Mouse (Mus musculus) kidney, postnatal 14 days (tissue): ENCODE data around the gene Gm867.

Source experiments
- DNase-seq: peaks from one replicate; pipeline ENCODE4 v3.0.0; 2022; ENCODE audit warnings: mixed read lengths

Gene Gm867

DNA sequence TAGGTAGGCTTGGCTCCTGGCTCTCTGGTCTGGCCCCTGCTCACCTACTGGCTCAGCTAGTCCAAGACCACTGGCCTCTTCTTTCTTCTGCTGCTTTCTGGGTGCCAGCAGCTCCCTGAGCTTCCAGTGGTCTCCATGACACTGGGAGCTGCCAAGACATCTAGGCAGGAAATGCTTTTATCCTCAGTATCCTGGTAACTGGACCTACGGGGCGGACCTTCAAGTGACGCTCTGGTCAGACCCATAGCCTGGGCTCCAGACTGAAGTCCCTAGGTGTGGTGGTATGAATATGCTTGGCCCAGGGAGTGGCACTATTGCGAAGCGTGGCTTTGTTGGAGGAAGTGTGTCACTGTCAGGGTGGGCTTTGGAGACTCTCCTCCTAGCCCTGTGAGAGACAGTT is at the start of gene Gm867:
Gene Gm867 (minus strand): TSS at position 153 of the 400 bp plus-strand sequence.
- DNase-seq = peak; percentile 35

GRCm38 (mm10) chr10:75979432-75979831 is 39.0 kb upstream of the Gm867 start:
- no peak for DNase-seq

- no peak for DNase-seq
These were observed 38.3 kb upstream of the Gm867 start for GRCm38 (mm10) chr10:75978835-75979157.

DNA sequence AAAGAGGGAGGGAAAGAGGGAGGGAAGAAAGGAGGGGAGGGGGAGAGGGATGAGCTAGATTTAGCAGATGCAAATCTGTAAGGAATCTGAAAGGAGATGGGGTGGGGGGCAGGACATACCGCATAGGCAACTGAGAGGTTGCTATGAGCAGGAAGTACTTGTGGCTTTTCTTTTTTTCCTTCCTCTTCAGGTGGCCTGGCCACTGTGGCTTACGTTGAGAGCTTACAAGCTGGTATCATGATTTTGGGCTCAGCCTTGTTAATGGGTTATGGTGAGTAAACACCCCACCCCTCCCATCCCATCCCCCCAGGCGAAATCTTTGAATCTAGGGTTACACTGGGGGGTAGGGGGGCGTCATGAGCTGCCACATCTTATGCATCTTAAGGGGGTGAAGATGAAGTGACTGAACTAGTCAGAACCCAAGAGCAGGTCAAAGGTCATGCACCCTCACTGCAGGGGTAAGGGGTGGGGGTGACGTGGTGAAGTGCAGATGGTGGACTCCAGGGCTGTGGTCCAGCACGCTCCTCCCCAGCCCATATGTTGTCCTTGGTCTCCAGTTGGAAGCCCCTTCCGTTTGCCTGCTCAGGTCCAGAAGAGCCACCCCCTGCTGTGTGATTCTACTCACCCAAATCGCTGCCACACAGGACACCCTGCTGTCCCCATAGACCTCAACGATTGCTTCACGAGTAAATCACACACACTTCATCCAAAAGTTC is 37.8 kb upstream of the Gm867 start:
- no peak for DNase-seq

GRCm38 (mm10) chr10:75975216-75975615 is 34.7 kb upstream of the Gm867 start:
- DNase-seq = peak; percentile 8

DNA sequence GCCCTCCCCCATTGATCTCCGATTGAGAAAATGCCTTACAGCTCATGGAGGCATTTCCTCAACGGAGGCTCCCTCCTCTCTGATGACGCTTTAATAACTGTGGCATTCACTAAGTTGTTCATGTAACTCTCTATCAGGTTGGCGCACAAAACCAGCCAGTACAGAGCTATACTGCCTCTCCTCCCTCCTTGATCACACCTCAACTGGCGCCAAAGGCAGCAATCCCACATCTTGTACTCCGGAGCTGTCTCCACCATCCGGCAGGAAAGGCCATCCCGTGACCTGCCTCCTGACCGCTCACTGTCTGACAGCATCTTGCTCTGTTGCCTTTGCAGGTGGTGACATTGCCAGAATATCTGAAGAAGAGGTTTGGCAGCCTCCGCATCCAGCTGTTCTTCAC is 33.4 kb upstream of the Gm867 start:
- no peak for DNase-seq

DNA sequence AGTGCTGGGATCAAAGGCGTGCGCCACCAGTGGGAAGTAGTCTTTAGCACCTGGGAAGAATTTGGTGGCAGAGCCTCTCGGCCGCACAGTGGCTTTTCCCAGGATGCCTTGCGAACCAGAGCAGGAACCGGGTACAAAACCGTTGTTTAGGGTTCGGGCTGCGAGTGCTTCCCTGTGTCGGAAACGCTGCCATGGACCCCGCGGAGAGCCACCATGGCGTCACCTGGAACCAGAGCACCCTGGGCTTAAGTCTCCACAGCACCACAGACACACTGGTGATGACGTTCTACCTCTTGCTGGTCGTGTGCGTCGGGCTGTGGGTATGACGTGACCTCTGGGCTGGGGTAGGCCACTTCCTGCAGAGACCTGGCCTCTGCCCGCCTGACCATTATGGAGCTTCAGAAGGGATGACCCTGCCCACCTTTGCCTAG is 13.9 kb upstream of the Gm867 start, which contains the start of gene Gm5134:
Gene Gm5134 (plus strand): TSS at position 134 of the 431 bp plus-strand sequence.
- no peak for DNase-seq

DNA sequence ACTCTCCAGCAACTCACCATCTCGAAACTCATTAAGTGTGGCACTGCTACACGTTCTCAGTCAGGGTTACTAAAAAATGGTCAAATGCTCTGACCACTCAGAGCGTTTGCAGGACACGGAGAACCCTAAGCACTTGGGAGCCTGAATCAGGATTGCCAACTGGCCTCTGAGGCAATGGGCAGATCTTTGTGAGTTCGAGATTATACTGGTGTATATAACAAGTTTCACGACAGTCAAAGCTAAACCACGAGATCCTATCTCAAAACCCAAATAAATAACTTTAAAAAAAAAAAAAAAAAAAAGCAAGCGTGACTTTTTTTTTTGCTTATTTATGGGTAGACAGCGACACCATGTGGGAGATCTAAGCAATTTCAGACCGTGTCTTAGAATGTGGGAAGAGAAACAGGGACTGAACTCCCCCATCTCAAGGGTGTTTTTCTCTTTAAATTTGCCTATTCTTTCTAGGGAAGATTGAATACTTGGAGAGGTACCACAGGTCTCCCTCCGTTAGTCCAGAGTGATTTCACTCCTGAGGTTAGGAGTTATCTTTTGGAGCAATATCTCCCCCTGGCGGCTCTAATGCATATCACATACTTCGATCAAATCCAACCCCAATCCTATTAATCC is 11.1 kb upstream of the Gm867 start:
- peak; percentile 58 for DNase-seq

DNA sequence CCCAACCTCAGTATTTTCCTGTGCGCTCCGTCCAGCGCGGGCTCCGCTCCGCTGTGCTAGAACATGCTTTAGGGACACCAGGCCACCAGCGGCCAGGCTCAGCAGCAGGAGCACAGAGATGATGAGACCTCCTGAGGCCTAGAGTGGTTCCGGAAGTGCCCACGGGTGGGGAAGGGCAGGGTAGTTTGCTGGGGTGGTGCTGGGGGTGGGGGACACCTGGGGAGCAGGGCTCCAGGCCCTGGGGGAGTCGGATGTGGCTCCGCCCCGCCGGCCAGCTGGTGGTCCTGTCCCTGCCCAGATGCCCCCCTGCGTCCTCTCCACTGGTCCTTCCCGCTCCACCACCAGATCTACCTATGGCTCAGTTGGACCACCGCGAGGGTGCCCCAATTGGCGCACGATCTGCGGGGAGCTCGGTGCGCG is 10.3 kb upstream of the Gm867 start:
- DNase-seq = peak; percentile 58

DNA sequence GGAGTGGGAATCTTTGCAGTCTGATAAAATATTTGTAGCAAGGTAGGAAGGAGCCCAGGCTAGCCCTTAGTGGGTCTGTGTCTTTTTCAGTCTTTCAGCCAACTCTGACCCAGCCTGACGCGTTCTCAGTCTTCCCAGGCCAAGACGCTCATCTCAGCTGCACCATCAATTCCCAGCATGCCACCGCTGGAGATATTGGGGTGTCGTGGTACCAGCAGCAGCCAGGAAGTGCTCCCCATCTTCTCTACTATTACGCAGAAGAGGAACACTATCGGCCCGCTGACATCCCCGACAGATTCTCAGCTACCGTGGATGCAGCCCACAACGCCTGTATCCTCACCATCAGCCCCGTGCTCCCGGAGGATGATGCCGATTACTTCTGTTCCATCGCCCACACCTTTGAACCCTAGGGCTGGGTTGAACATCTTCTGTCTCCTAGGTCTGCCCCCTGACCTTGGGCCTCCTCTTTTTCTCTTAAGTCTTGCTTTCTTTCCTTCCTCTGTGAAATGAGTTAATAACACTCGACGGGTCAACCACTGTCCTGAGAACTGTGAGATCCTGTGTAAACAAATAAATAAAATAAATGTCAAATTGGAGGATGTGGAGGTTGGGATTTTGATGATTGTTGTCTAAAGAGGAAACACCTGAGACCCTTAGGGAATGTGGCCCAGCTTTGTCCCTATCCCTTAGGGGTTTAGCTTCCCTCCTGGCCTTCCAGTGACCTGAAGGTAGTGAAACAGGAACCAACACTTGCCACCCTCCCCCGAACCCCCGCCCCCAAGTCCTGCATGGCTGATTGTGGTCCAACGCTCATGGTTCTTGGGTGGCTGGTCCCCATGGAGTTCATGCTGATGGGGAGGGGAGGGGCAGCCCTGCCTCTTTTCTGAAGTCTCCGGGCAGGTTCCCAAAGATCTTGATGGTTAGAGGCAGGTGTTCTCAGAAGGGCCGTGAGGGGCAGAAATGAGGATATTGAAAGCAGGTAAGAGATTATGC is 8.9 kb upstream of the Gm867 start:
- DNase-seq = peak; percentile 33

DNA sequence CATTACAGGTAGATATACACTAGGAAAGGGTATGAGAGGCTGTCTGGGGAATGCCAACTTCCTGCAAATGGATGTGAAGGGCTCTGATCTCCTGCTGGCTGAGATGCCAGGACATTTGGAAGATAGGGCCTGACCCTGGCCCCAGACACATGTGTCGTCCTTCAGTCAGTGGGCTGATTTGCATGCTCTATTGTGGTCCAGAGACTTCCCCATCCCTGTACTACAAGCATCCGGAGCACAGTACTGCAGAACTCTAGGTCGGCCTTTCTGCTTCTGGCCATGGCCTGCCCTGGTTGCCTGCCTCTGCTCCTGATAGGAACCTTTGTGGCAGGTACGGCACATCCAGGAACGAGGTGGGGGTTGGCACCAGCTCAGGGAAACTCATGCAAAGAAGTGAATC is 7.6 kb upstream of the Gm867 start:
- no peak for DNase-seq

DNA sequence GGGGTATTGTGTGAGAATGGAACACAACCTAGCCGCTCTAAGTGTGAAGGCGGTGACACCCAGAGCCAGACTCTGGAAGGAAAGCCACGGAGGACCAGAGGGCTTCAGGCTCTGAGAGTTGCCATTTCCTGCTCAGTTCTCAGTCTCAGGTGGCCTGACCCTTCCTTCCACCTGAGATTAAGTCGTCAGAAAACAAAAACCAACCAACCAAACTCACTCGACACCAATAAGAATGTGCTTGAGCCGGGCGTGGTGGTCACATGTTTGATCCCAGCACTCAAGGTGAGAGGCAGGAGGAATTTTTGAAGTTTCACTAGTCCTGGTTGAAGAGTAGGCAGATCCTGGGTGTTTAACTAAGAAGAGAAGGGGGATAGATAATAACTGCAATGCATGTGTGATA is 5.4 kb upstream of the Gm867 start:
- no peak for DNase-seq

- no peak for DNase-seq
These were observed 4.7 kb upstream of the Gm867 start for GRCm38 (mm10) chr10:75945213-75945612.

GRCm38 (mm10) chr10:75944066-75944772 is 3.7 kb upstream of the Gm867 start:
- peak; percentile 62 for DNase-seq

DNA sequence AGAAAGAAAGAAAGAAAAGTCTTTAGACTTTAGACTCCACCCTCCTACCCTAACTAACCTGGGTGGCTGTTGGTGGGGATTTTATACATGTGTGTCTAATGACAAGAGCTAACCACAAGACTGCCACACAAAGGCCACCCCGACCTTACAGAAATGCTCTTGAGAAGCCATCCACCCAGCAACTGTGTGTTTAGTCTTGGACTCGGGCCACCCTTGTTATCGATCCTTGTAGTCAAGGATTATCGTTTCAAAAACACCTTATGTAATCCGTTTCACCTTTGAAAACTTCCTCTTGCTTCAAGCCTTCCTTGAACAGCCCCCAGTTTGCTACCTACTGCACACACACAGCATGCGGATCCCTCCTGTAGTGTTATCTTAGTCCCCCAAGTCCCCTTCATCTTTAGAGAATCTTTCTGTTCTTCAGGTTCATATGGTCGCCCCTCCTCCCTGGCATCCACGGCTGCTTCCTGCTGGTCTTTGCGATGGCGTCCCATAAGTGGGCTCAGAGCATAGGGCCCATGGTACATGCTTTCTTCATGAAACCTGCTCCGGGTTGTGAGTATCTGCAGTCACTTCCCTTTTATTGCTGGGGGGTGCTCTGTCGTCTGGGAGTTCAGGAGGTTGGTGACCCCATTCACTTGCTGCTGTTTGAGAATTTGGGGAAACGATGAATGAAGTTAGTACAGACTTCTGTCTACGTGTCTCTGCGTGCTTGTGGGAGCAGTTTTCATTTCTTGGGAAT is 2.4 kb upstream of the Gm867 start, which contains the start of gene Vpreb3:
Gene Vpreb3 (plus strand): TSS at position 322 of the 742 bp plus-strand sequence.
- no peak for DNase-seq

DNA sequence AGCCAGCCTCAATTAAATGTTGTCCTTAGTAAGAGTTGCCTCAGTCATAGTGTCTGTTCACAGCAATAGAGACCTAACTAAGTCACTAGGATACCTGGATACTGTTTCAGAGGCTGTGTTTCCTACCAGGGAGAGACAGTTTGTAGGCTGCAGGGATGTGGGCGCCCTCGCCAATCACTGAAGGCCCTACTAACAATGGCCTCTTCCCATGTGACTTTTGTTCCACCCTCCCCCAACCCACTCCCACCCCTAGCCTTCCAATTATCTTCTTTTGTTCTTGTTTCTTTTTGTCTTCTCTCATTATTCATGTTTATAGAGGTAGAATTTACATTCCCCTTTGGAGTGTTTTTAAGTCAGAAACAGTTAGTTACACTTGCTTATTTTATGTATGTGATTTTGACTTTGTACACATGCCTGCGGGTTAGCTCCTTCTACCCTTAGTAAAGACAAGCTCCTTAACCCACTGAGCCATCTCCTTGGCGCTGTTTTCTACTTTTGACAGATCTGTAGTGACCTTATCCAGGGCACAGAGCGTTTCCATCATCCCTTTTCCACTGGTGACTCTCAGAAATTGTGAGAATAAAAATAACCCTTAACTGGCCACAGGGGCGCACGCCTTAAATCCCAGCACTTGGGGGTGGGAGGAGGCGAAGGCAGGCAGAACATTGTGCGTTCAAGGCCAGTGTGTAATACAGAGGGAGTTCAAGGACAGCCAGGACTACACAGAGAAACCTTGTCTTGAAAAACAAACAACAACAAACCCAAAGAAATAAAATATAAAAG is 761 bp upstream of the Gm867 start:
- no peak for DNase-seq

- no peak for DNase-seq
These were observed 814 bp downstream of the Gm867 start for GRCm38 (mm10) chr10:75939481-75940234.

DNA sequence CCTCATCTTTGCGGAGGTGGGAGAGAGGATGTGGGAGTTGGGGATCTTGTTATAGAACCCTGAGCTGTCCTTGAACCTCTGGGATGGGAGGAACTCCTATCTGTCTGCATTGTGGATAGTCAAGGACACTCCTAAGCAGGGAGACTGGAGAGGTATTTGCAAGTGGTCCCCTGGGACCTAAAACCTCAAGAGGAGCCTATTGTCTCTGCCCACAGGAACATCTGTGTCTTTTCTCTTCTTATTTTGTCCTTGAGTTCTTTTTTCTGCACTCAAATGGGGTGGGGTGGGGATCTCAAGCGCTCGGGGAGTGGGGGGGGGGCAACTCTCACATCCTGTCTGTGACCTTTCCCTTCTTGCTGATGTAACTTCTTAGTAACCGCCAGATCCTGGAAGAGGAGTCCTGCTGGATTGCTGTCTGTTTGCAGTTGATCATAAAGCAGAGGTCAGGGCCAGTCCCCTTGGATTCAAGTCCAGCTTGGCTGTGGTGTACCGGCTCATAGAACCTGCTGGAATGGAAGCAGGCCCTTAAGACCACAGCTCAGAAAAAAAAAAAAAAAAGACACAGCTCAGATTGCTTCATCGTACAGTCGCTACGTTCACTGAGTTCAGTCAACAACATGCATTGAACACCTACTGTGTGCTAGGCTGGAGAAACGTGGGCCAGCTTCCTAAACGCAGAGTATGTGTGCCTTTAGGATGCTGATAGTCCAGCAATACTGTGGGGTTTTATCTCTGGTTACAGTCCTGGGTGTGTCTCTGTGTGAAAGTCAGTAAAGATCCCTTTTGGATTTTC is 2.4 kb downstream of the Gm867 start:
- DNase-seq = peak; percentile 45

DNA sequence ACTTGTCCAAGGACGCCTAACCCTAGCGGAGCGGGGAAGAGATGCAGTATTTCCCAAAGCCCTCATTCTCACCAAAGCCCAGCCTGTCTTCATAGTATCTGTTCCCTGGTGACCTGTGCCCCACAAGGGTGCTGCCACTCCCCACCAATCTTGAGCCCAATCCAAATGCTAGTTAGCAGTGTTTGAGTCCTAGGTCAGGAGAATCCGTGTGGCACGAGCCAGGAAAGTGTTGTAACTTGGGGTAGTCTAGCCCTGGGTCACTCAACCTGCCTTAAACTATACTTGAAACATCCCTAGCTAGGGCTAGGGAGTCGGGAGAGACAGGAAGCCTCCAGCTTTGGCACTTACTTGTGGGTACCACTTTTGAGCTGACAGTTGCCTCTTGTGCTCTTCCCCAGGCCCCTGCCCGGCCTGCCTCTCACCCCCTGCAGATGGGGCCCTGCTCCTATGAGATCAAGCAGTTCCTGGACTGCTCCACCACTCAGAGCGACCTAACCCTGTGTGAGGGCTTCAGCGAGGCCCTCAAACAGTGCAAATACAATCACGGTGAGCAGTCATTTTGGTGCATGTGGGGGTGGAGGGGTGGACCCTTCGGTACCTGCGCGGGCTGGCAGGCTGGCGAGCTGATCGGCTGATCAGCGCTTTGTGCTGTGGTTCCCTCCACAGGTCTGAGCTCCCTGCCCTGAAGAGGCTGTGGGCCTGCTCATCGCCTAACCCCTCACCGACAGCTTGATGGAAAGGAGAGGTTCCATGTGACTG is 3.4 kb downstream of the Gm867 start:
- DNase-seq = no peak
